Mouse (Mus musculus): ENCODE measurements at regions not wholly inside any gene's neighbourhood (a gene's known extent, or its start where the extent isn't known, plus 50 kb on each side); places are given as distances from the start of the nearest gene placed in this dataset.

DNA sequence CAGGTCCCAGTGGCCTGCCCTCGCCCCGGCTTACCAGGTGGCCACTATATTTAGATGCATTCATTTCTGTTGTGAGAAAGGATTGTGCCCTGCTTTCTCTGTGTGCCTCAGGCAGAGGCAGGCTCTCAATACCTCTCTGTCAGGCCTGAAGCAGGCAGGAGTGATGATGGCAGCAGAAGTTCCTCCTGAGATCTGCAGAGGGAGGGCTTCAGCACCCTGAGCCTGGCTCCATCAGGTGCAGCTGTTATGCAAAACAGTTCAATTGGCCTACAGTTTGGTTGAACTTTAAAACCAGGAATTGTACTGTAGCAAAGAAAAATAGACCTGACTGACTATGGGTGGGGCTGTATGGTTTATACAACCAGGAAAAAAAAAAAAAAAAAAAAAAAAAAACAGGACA, 92.7 kb upstream of the Cpeb4 start:
- DNase-seq: no peak
- intact Hi-C loops (cut with DNase I): no loop called here

DNA sequence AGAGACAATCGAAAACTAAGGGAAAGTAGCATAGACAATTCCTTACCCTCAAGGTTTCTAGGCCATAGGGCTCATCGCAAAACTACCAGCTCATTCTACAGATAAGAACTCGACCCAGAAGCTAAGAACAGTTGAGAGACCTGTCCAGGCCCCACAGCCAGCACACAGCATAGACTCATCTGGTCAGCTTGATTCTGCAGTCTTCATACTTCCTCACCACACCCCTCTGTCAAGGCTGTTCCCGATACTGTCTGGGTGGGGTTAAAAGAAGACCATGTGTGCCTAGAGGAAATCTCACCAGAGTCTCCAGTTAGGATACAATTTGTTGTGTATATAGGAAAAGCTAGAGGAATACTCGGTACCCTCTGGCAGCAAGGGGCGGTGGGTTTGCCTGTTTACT, 91.0 kb upstream of the Cpeb4 start:
- intact Hi-C loops (cut with DNase I): no loop called here

DNA sequence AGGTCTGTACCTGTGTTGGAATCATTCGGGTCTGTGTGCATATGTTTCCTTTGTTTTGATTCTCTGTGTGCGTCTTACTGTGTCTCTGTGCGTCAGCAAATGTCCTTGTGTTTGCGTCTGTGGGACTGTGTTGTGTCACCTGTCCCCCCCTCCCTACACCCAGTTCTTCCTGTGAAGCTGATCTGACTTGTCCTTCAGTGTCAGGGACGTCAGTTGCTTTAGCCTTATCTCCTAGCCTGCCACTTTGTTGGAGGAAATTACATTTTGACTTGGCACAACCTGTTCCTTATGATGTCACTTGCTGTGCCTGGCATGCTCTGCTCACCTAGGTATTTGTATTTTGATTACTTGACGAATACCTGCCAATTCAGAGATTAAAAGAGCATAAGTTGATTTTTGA, 90.4 kb upstream of the Cpeb4 start:
- intact Hi-C loops (cut with DNase I): no loop called here
- DNase-seq: no peak

More for the DNA sequence above, 91.0 kb upstream of the Cpeb4 start:
- DNase-seq: no peak

GRCm38 (mm10) chr11:31783506-31784063, 88.4 kb upstream of the Cpeb4 start:
- no peak for DNase-seq
- intact Hi-C loops (cut with DNase I): no loop called here

DNA sequence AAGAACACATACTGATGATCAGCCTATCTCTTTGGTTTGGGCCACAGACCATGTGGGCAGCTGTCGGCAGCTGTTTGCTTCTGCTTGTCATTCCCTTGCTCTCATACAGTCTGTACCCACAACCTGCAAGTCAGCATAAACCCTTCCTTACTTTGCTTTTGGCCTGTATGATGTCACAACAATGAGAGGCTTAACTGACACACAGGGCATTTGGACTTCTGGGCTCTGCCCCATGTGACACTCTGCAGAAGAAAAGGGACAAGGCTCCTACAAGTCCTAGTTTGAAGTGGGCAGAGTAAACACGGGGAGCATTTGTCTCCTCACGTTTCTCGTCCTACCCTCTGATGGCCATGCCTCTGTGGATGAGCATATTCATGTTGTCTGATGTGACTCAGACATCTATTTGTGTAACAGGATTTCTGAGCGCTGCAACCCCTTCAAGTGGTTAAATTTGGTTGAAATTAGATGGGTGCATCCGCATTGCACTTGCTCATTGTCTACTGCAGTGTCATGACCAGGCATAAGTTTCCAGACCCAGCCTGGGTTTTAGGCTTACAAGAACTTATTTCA, 87.6 kb upstream of the Cpeb4 start:
- DNase-seq: no peak
- intact Hi-C loops (cut with DNase I): no loop called here

- intact Hi-C loops (cut with DNase I): no loop called here
- no peak for DNase-seq
Observed at GRCm38 (mm10) chr11:31785160-31785559, 86.9 kb upstream of the Cpeb4 start.

DNA sequence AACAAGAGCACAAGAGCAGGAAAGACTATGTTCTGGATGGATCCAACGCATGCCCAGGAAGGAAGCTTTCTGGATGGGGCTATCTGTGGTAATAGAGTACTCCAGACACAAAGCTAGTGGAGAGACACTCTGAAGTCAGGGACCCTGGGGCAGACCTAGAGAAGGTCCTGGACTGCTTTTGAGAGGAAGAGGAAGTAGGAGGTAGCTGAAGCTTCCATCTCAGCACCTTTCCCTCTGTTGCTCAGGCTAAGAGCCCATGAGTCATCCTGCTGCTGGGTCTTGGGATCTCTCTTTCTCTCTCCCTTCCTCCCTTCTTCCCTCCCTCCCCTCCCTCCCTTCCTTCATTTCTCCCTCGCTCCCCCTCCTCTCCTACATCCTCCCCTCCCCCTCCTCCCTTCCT, 84.6 kb upstream of the Cpeb4 start:
- intact Hi-C loops (cut with DNase I): no loop called here
- DNase-seq: no peak

- no peak for DNase-seq
- intact Hi-C loops (cut with DNase I): no loop called here
Observed at GRCm38 (mm10) chr11:31787917-31788703, 83.9 kb upstream of the Cpeb4 start.

DNA sequence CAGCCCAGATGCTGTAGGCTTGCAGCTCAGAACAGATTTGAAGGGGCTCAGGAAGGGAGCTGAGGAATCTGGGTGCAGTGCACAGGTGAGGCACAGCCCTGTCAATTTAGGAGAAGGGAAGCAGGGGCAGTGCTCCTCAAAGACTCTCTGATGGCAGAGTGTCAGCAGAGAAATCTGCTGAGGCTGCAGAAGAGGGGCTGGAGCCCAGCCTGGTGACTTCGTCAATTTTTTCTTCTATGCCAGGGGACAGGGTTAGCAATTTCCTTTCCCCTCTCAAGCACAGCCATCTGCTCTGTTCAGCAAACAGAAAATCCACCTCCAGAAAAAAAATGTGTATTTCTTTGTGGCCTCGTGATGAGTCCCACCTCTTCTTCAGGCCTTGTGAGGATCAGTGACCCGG, 82.0 kb upstream of the Cpeb4 start:
- intact Hi-C loops (cut with DNase I): loop anchor here (5.0 kb wide), 1 partner anchor 63 kb away; no protein-coding TSS in a partner anchor

DNA sequence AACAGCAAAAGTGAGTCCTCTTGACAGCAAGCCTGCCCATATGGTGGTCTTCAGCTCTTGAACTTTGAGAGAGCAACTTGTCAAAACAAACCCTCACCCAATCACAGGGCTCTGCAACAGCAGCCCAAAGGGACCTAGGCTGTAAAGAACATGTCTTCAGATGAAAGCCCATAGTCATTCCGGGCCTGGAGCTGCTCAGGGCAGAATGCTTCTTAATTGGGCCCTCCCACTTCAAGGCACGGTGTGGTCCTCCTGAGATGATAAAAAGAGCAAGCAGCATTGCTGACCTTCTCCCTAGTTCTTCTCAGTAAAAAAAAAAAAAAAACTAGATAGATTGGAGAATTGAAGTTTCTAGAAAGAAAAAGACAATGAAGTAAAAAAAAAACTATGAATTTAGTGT, 80.7 kb upstream of the Cpeb4 start:
- DNase-seq: no peak
- intact Hi-C loops (cut with DNase I): loop anchor here (5.0 kb wide), 1 partner anchor 64 kb away; no protein-coding TSS in a partner anchor

More for the DNA sequence above, 82.0 kb upstream of the Cpeb4 start:
- DNase-seq: no peak

GRCm38 (mm10) chr11:31795084-31795483, 76.9 kb upstream of the Cpeb4 start:
- DNase-seq: no peak
- intact Hi-C loops (cut with DNase I): no loop called here

DNA sequence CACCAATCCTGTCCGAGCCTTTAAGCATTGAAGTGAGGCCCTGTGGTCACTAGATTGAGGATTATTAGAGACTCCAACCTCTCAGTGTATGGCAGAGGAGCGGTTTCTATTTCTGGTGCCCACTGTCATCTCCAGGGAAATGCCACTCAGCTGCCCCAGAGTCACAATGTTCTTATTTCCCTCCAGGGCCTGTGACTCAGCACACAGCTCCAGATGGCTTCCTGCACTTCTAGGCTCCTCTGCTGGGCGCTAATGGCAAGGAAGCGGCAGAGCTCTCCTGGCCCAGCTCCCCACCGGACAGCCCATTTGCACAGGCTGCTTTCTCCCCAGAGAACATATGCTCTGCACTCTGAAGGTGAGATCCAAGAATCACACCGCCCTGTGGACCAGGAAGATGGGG, 75.8 kb upstream of the Cpeb4 start:
- peak; percentile 68 to 77 for DNase-seq
- intact Hi-C loops (cut with DNase I): loop anchor here (1.0 kb wide), 1 partner anchor 76 kb away; the partner anchor contains the start of gene Cpeb4

GRCm38 (mm10) chr11:31801575-31801974, 70.4 kb upstream of the Cpeb4 start:
- intact Hi-C loops (cut with DNase I): no loop called here
- no peak for DNase-seq

DNA sequence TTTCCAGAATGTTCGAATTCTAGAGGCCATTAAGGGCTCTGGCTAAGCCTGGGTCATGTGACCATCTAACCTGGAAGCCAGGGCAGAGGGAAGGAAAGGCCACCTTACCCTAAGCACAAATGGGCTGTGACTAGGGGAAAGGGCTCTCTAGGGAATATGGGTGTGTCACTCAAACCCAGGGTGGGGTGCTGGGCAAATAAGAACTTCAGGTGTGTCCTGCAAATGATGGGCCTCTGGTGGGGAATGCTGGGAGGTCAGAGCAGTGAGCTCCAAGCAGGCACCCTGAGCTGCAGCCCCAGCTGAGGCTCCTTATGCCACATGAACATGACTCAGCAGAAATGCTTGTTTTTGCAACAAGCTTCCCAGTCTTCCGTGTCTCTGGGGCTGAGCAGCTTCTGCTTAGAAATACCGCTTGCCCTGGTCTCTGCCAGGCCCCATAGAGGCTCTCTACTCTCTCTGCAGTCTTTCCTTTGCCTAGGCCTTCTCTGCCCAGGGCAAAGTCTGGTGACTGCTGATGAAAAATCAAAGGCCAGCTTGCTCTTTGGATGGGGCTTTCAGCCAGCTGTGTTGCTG, 68.6 kb upstream of the Cpeb4 start:
- DNase-seq: no peak
- intact Hi-C loops (cut with DNase I): no loop called here

DNA sequence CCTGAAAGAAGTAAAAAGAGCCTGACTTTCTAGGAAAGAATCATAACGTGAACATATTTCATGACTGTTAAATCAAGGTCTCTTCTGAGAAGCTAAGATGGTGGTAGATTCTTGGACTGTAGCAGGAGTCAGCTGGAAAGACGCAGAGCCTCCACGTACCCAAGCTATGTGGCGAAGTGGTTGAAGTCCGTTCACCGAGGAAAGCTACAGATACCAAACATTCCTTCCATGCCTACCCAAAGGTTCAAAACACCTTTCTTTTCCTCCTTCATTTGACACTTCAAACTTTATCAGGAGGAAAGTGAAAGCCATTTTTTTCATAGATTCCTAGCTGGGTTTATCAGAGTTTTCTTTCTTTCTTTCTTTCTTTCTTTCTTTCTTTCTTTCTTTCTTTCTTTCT, 67.5 kb upstream of the Cpeb4 start:
- intact Hi-C loops (cut with DNase I): no loop called here
- no peak for DNase-seq

DNA sequence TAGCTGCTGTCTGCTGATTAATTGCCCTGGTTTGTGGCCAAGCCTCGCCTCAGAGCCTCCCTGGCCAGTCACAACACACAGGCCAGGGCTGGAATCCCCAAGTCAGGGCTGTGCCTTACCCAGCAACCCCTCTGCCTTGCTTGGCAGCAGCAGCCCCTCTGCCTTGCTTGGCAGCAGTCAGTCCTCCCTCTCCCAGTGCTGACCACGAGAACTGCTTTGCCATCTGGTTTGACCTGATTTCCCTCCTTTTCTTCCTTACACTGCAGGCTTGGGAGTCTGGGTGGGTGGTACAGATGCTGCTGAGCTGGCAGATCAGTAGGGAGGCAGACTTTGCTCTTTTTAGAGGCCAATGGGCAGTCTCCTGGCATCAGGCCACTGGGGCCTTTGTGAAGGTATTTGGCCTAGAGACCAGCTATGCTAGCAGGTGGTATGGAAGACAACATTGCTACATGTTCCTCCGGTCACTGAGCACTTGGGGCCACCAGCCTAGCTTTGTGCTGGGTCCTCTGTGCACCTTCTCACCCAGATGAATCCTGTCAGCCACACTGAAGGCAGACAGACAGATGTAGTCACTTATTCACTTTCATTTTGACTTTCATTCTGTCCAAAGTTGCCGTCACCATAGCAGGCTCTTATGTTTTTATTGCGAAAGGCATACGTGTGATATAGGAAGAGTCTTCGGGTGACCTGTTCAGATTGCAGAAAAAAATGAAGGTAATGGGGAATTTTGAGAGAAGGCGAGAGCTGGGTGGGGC, 64.4 kb upstream of the Cpeb4 start:
- DNase-seq: peak; percentile 57 to 71
- intact Hi-C loops (cut with DNase I): no loop called here

GRCm38 (mm10) chr11:31808216-31808838, 63.7 kb upstream of the Cpeb4 start:
- intact Hi-C loops (cut with DNase I): no loop called here
- DNase-seq: no peak

DNA sequence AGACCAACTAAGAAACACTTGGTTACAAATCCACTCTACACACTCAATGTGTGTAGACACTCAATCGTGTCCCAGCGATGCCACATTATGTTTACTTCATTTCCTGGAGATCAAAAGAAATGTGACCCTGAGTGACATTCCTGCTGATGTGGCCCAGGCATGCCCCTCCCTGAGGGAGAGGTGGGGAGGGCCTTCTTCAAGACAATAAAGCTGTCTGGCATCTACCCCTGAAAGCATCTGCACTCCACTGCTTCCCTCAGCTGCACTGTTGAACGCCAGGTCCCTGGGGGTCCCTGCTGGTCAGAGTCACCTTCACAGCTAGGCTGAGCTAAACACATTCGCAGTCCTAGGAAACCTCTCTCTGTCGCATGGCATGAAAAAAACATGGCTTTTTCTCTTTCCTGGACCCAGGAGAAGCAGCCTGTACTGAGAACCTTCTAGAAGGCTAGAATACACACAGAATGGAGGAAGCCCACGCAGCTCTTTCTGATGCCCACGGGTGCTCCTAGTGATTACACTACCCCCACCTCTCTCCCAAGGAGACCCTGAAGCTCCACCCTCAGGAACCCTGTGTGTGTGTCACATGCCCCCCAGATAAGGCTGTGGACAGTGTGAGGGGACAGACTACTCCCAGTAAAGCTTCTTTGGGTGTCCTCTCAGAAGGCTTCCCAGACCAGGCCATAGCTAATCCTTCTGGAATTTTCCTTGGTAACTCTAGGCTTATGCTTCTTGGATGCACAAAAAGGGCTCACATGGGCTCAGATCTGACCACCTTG, 61.8 kb upstream of the Cpeb4 start:
- intact Hi-C loops (cut with DNase I): no loop called here
- no peak for DNase-seq

- peak; percentile 49 to 54 for DNase-seq
Observed at GRCm38 (mm10) chr11:31812215-31812614, 59.8 kb upstream of the Cpeb4 start.

DNA sequence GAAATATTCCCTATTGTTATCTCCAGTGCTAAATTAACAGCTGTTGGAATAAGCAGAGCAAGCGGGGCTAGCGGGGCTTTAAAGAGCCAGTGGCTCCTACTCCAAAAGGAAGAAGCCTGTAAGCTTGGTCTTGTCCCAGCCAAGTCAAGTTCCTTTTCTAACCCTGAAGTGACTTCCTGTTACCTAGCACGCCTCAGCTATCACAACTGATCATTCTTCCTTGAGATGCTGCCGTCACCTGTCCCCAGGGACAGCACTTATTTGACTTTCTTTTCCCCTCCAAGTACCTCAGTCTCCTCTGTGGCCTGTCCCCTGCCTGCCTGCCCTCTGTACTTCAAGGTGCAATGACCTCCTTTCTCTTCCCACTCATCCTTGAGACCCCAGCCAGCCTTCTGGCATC, 57.4 kb upstream of the Cpeb4 start:
- intact Hi-C loops (cut with DNase I): no loop called here
- no peak for DNase-seq

More at GRCm38 (mm10) chr11:31812215-31812614, 59.8 kb upstream of the Cpeb4 start:
- intact Hi-C loops (cut with DNase I): no loop called here

All from heart, postnatal 10 days (tissue).